Mouse (Mus musculus) frontal cortex, postnatal 10 days (tissue): ENCODE results near the gene Dnlz.

Experiments used
- DNase-seq, 2 experiments: peaks; one replicate each; pipeline ENCODE4 v3.0.0; 2022; ENCODE audit warnings: low spot score in 2 of 2, mixed read lengths in 1 of 2

Dnlz gene

DNA sequence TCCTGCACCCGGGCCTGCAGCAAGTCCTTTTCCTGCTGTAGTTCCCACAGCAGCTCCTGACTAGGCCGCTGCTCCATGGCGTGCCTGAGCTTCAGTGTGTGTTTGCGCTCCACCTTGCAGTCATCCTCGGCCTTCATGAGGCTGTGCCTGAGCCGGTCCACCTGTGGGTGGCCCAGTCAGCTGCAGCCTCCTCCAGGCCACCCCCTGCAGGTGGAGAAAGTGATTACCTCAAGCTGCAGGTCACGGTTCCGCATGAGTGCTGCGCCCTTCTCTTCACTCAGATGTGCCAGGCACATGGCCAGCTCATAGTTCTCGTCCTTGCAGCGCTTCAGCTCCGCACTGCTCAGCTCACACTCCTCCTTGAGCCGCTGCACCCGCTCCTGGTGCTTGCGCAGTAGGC lies 5.6 kb upstream of the Dnlz start:
- DNase-seq: no peak

DNA sequence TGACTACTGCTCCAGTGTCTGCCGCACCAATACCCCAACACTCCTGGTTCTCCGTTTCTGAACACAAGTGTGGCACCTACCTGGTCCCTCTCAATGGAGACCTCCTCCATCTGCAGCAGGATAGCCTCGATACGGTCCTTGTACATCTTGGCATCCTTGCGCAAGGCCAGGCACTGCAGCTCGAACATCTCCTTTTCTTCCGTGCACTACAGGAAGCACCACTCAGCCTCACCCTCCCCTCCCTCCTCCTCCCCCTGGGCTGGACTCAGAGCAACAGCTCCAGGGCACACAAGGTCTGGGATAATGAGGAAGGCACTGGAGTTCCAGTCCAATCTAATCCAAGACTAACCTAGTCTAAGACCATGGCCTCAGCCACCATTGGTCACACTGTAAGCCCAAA lies 4.8 kb upstream of the Dnlz start:
- no peak for DNase-seq

DNA sequence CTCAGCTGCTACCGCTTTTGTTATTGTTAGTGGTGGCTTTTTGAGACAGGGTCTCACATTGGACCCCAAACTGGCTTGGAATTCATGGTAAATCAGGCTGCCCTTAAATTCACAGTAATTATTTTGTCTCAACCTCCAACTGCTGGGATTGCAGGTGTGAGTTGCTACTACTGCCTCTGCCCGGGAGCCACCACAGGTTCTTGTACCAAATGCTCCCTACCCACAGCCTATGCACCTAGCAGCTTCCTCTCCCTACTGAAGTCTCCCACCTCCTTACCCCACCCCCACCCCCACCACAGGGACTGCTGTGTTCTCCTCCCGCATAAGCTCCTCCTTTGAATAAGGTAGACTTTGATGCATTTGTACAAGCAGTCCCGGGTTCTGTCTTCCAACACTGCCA lies 4.3 kb upstream of the Dnlz start:
- no peak for DNase-seq

DNA sequence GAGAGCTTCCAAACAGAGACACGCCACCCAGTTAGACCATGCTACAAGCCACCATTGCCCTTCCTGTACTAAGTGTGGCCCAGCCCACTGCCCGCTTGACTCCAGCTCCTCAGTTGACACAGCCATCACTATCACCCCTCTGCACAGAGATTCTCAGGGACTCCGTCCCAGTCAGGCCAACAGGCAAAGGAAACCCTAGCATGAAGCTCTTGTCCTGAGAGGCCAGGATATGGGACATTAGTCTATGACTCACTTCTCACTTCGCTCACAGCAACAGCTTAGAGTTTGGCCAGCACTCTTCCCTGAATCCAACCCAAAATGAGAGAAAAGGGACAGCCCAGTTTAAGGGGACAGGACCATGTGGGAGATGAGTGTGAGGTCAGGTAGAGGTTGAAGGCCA lies 2.5 kb upstream of the Dnlz start:
- DNase-seq: no peak

DNA sequence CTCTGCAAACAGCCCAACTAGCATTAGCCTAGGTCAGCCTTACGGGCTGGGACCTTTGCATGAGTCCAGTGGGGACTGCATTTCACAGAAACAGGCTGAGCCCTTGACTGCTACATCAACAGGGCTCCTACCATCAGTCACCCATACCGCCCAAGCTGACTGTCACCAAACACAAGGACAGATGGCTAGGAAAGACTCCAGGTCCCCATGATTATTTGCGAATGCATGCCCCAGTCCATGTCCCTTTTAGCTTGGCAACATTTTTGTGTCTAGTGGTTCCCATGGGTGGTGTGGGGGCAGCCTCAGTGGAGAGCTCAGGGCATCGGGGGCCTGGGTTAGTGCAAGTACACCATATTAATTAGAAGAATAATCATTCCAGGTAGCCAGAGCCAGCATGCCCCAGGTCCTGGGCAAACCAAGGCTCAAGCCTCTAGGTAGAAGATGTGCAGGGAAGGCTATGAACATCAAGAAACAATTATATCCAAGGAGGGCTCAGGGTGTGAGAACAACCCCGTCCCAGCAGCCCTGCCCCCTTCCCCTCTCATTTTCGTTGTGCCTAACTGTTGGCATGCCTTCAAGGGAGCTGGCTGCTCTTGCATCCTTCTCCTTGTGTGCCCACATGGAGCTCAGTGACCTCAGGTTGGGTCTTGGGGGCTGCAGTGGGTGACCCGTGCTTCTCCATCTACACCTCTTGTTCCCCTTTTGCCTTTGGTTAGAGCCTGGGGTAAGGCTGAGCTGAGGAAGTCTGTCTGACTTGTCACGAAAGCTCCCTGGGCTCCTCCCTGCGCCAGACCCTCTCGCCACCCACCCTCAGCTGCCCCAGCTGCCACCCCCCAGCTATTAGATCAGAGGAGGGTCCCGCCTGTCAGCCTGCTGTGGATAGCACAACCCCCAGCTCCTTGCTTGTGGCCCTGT lies 1.4 kb upstream of the Dnlz start:
- DNase-seq: no peak

DNA sequence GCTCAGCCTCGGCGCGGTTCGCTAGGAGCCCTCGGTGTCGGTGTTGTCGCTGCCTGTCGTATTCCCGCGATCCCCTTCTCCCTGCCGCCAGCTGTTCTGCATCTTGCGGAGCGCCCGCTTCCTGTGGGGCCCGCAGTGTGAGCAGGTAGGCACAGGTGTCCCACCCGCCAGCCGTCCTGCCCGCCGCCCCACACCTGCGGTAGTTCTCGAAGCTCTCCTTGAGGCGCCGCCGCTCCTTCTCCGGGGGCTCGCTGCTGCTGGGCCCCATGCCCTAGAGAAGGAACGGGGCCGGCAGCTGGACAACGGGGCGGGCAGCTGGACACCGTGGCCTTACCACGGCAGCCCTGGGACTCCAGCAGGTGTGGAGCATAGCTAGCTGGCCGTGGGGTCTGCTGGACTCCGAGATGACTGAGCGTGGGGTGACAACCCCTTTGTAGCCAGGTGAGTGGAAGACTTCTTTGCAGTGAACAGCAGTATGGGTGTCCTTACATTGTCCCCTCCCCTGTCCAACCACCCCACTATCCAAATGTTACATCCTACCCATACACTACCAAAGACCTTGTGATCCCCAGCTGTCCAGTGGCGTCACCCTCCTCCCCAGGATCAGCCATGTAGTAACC lies 491 bp upstream of the Dnlz start:
- DNase-seq: peak in 1 of 2 experiments; percentile 52

DNA sequence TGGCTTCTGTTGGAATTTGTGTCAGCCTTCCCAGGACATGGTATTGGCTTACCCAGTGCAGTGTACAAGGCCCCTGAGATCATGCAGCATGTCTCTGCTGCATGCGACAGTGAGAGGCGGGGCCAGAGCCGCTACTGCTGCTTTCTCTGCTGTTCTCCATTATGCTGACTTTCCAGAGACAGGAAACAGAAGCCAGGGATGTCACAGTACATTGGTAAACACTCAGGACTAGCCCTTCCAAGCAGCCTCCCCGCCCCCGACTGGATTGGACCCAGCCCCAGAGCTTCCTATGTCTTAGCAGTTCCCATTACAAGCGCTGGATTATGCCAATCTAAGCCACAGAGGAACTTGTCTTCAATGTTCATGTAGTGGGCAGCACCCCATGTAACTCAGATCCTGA lies 3.7 kb downstream of the Dnlz start:
- no peak for DNase-seq

DNA sequence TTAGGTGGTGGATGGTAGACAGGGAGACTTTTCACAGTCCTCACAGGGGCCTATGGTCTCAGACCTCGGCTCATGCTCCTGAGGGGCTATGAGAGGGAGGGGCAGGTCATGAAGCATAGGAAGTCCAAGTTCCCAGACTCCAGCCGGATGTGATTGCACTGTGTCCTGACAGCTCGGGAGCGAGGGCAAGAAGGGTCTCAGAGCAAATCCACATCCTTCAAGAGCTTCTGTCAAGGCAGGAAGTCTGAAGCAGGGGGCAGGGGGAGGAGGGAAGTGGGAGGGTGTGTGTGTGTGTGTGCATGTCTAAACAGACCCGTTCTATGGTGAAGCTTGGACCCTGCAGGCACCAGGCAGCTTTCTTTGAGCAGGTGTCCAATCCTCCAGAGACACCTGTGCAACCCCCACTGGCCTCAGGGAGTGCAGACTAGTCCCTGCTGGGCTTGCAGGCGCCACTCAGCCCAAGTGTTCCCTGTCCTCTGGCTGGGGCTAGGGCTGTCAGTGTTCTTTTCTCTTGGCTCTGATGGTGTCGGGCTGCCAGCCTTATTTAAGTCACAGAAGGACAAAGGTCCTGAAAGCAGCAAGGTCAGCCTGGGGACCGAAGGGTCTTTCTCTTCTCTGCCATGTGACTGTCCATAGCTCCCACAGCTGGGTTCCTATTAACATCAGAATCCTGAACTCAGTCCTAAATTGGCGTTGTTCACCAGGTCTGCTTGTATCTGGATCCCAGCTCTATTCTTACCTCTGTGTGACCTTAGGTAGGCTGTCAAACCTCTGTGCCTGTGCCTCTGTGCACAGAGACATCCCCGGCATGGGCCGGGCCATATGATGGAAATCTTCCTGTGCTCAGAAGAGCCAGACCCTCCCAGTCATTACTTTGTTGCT lies 9.1 kb downstream of the Dnlz start:
- no peak for DNase-seq

DNA sequence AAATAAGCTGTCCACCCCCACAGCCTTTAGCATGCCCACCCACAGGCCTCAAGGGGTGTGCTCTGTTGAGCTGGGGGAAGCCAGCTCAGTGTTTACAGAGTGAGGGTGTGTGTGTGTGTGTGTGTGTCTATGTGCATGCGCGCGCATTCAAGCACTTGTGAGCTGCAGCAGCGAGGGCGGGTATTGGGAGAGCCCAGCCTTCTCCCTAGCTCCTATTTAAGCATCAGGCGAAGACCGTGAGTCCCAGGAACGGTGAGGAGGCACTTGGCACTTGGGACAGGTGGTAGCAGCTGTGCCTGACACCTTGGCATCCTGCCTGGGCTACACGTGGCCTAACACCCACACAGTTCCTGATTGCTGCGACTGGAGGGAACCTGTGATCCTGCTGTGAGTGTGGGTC lies 9.9 kb downstream of the Dnlz start:
- peak; percentile 42 to 76 for DNase-seq

DNA sequence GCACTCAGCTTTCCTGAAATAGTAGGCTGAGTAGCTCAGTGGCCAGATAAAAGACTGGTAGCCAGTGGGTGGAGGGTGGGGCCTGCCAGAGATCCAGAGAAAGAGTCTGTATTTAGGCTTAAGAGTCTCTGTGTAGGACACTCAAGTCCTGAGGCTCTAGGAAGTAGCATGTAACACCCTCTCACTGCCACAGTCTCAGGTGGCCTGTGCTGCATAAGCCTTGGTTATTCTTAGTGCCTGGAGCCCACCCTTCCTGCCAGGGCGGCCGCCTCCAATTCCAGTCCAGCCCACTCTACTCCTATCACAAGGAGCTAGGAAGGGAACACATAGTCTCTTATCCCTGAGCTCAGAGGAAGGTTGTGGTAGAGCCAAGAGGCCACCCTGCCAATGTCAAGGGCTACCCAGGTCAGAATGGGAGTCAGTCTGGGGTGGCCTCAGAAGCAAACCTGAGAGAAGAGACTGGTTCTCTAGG lies 10.4 kb downstream of the Dnlz start:
- DNase-seq: no peak

DNA sequence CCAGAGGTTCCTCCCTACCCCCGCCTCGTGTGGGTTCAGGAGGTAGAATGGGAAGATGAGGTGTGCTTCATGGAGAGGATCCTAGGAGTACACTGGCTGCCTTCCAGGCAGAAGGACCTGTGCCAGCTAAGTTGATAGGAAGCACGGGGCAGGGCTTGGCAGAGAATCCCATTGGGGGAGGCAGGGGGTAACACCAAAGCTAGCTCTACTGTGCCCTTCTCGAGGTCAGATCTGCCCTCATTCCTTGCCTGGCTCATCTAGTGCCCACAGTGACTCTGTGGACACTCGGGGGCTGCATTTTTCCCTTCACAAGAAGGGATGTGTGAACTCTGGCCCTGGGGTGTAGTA lies 12.7 kb downstream of the Dnlz start:
- no peak for DNase-seq

DNA sequence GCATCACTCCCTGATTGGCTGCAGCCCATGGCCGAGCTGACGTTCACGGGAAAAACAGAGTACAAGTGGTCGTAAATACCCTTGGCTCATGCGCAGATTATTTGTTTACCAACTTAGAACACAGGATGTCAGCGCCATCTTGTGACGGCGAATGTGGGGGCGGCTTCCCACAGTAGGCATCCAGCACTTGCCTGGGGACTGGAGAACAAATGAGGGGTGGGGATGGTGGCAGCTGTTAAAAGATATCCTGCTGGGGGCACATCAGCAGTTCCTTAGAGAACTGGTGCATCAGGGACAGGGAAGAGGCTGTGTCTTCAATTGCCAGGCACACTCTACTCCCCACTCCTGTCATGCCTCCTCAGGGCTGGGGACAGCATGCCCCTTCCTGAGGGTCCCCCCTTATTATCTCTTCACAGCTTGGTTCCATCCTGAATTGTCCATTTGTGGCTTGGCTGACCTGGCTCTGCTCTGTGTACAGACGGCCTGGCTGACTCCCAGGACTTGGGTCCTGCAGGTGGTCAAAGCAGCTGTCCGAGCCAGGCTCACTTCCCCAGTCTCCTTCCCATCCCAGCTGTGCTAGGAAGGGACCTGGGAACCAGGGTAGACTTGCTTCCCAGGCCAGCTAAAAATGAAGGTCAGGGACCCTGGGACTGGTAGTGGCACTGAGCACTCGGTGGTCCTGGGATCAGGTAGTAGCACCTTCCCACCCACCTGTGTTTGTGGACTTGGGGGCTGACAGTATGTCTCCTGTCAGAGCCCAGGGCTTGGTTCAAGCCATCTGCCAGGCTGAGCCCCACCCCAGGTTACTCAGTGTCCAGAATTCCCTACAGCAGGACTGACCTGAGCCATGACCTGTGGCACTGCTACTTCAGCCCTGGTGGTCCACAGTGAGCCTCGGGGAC lies 13.4 kb downstream of the Dnlz start:
- no peak for DNase-seq

DNA sequence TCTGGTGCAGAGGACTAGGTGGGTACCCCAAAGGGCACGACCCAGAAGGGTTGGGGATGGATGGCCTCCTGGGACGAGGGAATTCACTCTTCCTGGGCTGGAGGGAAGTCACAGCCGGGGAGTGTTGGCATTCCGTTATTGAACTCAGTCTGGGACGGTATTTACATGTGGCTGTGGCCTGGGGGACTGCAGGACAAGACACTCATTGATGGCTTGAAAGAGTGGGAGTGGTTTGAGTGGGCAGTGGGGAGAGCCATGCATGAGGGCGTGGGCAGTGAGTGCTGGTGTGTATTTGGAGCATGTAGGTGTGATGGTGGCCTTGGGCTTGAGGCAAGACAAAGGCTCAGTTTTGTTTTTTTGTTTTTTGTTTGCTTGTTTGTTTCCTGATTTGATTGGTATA lies 21.2 kb downstream of the Dnlz start:
- DNase-seq: no peak

DNA sequence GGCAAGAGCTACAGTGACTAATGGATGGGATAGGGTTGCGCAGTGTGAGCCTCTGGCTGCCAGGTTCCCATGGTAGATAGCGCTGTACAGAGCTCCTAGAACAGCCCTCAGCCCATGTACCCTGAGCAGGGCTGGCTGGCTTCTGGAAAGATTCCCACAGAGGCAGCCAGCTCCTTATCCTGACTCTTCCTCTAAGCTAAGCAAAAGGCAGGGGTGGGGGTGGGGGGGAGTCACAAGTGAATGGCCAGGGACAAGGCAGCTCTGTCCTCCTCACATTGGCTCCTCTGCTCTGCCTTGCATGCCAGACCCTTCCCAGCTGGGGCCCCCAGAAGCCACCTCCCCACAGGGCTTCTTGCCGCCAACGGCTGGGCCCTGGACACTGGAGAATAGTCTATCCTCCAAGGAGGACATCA lies 21.8 kb downstream of the Dnlz start:
- DNase-seq: no peak

DNA sequence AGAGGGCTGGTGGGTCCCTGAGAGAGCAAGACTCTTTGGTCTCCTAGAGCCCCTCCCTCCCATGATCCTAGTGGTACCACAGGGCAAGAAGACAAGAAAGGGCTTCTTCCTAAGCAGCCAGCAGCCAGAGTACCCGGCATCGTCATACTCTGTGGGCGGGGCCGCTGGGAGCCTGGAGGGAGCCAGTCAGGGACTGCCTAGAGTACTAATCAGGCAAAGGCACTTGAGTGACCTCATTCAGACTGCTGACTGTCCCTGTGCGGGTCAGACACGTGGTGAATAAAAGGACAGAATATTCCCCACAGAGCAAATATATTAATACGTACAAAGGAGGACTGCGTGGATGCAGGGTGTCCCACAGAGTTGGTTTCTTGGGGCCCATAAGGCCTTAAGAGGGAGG lies 22.5 kb downstream of the Dnlz start:
- DNase-seq: no peak

DNA sequence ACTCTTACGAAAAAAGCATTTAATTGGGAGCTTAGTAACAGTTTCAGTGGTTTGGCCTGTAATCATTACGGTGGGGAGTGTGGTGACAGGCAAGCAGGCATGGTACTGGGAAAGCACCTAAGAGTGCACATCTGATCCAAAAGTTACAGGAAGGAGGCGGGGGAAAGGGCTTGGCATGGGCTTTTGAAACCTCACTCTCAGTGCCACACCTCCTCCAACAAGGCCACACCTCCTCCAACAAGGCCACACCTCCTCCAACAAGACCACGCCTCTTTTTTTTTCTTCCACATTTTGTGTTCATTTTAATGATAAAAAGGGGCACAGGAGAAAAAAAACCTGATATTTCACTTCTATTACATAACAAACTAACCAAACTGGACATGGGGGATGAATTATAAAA lies 24.1 kb downstream of the Dnlz start:
- no peak for DNase-seq

DNA sequence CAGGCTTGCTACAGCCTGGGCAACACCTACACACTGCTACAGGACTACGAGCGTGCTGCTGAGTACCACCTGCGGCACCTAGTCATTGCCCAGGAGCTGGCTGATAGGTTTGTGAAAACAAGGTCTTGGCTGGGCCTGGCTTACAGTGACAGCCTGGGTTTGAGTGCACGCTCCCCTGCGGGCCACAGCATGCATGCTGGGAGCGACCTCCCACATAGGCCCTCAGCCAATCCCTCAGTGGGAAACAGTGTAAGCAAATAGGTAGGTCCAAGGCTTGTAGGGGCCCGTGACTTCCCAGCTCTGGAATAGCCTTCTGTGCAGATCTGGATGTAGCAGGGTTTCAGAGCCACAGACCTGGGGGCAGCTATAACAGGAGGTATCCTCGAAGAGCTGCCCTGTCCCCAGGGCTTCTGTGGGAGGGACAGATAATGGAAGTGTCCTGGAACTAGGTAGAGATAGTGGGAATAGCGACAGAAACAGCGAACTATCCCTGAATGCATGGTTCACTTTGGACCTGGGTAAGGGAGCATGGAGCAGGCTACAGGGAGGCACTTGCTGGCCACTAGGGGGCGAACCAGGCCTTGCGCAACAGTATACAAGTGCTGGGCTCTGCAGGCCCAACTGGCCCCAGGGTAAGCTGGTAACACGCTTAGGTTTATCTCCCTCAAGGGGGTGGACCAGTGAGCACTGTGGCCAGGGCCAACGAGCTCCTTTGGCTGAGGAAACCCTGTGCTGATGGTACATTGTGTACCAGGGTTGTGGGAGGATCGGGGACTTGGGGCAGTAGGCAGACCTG lies 26.3 kb downstream of the Dnlz start:
- no peak for DNase-seq

DNA sequence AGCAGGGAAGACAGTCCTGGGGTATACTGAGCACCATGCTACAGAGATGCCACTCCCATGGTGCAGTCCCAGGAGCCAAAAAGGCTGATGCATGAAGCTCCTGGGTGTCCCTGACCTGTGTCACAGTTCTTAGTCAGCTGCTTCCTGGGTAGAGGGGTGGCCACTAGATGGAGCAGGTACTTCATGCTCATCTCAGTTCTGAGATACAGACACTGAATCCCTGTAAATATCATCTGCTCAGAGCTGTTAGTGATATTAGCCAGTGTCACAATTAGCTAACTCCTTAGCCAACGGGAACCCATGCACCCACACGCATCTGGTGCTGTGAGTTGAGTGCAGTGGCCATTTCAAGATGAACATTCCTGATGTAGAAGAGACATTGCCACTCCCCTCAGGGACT lies 27.0 kb downstream of the Dnlz start:
- DNase-seq: no peak

DNA sequence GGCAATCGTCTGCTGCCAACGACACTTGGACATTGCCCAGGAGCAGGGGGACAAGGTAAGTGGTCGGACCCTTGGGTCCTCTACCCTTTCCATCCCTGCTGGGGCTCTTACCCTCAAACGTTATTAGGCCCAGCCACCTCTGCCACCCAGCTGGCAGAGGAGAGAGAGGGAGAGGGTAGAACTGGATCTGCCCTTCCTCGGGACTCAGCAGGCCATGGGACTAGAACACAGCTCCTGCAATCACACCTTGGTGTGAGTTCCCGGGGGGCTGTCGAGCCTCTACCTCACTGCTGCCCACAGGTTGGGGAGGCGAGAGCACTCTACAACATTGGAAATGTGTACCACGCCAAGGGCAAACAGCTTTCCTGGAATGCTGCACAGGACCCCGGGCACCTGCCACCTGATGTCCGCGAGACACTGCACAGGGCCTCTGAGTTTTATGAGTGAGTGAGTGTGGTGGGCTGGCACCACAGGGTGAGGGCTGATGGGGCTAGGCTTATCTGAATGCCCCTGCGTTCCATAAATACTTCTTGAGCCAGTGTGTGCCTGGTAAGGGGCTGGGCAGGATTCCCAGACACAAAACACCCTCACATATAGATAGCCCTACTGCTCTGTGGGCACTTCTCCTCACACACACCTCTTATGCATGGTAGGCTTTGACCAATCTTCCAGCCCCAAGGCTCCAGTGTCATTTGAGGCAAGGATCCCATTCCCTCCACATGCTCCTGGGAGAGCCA lies 28.2 kb downstream of the Dnlz start:
- DNase-seq: no peak
